Mouse (Mus musculus) intestine, embryonic 14.5 days (tissue): ENCODE results near the gene Tvp23a. TPM values are rescaled to one million over a fixed set of nuclear protein-coding genes. Genes with fewer than 3 reads are reported as not detected.
A peak's percentile ranks its signal among the peaks of the same experiment; 100 is the strongest.

Experiments used
- ATAC-seq: fragments of 200-750 bp; cut with Nextera tagmentation; replicated peaks from 2 replicates; pipeline ENCODE4 v1.8.0; 2017; ENCODE audit warnings: low read depth, moderate number of reproducible peaks, moderate TSS enrichment, moderate library complexity; ENCODE audit not compliant: low FRiP score, low TSS enrichment
- DNase-seq: peaks from one replicate; pipeline ENCODE4 v3.0.0-alpha.2; 2018; ENCODE audit warnings: low spot score
- H3K27ac ChIP-seq: fragments of 300-500 bp; sonication (generic); 2 replicates; pipeline ENCODE4 v1.5.1; 2014; ENCODE audit warnings: low read depth, mild to moderate bottlenecking, control low read depth
- H3K27me3 ChIP-seq: fragments of 300-500 bp; sonication (generic); replicated peaks from 2 replicates; pipeline ENCODE4 v1.6.1; 2014; ENCODE audit warnings: low read length, control low read depth; ENCODE audit not compliant: control insufficient read depth, insufficient read depth
- H3K36me3 ChIP-seq: fragments of 300-500 bp; sonication (generic); 2 replicates; pipeline ENCODE4 v1.6.1; 2014; ENCODE audit warnings: low read length, control low read depth; ENCODE audit not compliant: control insufficient read depth, insufficient read depth
- H3K4me1 ChIP-seq: fragments of 300-500 bp; sonication (generic); replicated peaks from 2 replicates; pipeline ENCODE4 v1.6.1; 2014; ENCODE audit warnings: low read length, control low read depth, mixed read lengths; ENCODE audit not compliant: control insufficient read depth, insufficient read depth
- H3K4me2 ChIP-seq: fragments of 300-500 bp; sonication (generic); 2 replicates; pipeline ENCODE4 v1.6.1; 2014; ENCODE audit warnings: low read length
- H3K4me3 ChIP-seq: fragments of 300-500 bp; sonication (generic); 2 replicates; pipeline ENCODE4 v1.5.1; 2014; ENCODE audit warnings: low read depth, low read length, control low read depth, mixed read lengths
- H3K9ac ChIP-seq: fragments of 300-500 bp; sonication (generic); 2 replicates; pipeline ENCODE4 v1.6.1; 2014; ENCODE audit warnings: mild to moderate bottlenecking, low read length
- H3K9me3 ChIP-seq: fragments of 300-500 bp; sonication (generic); 2 replicates; pipeline ENCODE4 v1.6.1; 2016; ENCODE audit warnings: low read length, control low read depth; ENCODE audit not compliant: control insufficient read depth
- WGBS: fragments of 180-500 bp; shearing (Covaris S2); extraction: QIAGEN DNeasy Blood & Tissue Kit; methylation state at CpG from one replicate; pipeline ENCODE4 v1.1.7; 2014; 5-methylcytosine and 5-hydroxymethylcytosine counted together
- polyA plus RNA-seq: library from polyadenylated mRNA; unstranded; fragments of >200 nt; fragmentation: Nextera tagmentation; extraction: Ambion mirVana; gene quantifications from 2 replicates; pipeline ENCODE4 v1.2.1, GENCODE M21; 2014

Tvp23a gene
- polyA plus RNA-seq, 1 experiment from 2014 or later = 11.4 TPM

DNA sequence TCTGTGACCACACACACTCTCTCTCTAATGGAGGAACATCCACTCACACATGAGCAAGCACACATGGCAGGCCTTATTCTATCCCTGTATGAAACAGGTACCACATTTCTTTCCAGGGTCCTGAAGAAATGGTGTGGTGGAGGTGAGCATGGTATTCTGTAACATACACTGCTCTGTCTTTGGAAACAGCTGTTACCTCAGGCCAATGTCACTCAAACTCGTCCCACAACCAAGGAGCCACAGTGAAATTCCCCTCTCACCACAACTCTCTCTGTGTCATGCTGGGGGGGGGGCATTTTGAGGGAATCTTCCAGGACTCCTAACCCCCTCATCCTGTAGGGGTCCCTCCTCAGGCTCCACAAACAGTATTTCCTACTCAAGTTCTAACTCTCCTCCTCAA, 15.3 kb downstream of the Tvp23a start:
- no peak overlapping the region for H3K4me3 ChIP-seq
- no peaks in the 10 kb centered on the region for H3K9me3 ChIP-seq
- H3K27ac ChIP-seq = no peak overlapping the region
- no peak overlapping the region for H3K4me2 ChIP-seq
- H3K9ac ChIP-seq = no peak overlapping the region
- peaks cover 5% of the 10 kb centered on the region for H3K36me3 ChIP-seq
- no peaks in the 10 kb centered on the region for H3K4me1 ChIP-seq
- H3K27me3 ChIP-seq = no peaks in the 10 kb centered on the region
- no peak for ATAC-seq
- 86% methylated on average over 1 of the region's 1 CpGs for WGBS
- DNase-seq = no peak

DNA sequence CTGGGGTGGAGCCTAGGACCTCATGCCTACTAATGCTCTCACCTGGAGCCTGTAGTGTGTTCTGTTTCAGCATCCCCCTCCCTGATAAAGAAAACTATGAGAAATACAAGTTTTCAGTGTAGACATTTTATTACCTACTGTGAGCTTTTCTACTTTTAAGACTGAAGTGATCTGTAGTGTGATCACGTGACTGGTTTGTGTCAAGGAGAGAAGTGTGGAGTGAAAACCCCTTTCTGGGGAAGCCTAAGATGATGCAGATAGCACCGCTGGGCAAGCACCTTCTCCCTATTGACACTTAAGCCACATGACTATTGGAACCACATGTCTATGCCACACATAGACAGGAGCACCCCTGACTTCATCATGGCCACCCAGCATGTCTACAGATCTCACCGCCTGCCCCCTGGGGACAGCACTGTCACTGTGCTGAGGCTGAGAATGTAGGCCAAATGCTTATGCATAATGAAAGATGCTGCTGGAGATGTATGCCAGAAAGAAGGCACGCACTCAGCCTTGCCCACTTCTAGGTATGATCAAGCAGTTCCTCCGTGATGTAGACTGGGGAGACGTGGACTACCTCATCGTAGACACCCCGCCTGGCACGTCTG, 26.6 kb downstream of the Tvp23a start:
- 93% methylated on average over 9 of the region's 9 CpGs for WGBS
- no peak for DNase-seq
- peaks cover 84% of the 10 kb centered on the region for H3K36me3 ChIP-seq

DNA sequence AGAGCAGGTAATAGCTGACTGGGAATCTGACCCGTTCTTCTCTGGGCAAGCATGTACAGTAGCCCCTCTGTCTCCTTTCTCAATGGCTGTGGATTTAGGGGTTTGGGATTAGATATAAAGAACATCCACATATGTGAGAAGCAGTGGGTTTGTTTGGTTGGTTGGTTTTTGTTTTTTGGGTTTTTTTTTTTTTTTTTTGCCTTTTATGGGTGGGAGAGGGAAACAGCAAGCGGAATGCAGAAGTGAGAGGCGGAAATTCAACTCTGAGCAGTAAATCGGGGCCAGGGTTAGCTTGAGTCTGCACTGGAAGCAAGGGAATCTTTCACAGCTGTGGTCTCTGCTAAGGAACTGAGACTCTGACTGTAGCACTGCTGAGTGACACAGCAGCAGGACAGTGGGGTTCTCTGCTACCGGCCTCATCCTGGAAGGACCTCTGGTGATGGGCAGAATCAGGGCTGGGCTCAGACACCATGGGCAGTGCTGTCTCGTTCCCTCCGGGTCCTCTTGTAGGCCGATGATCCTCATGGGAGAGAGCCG, 29.4 kb downstream of the Tvp23a start:
- Histone ChIP-seq H3K27me3 (no peaks in the 10 kb centered on the region), H3K9ac (no peak overlapping the region), H3K4me2 (no peak overlapping the region), H3K4me1 (0 out of 2 replicates have a peak, but pooled peaks cover under 1% of the 10 kb centered on the region), H3K36me3 (peaks cover 80% of the 10 kb centered on the region), H3K4me3 (no peak overlapping the region), H3K27ac (no peak overlapping the region), H3K9me3 (no peaks in the 10 kb centered on the region)
- no peak for DNase-seq
- WGBS = 97% methylated on average over 9 of the region's 9 CpGs
- ATAC-seq = no peak

More for the DNA sequence above, 26.6 kb downstream of the Tvp23a start:
- Histone ChIP-seq H3K4me2 (no peak overlapping the region), H3K4me3 (no peak overlapping the region), H3K27ac (no peak overlapping the region), H3K27me3 (no peaks in the 10 kb centered on the region), H3K9me3 (no peaks in the 10 kb centered on the region), H3K4me1 (no peaks in the 10 kb centered on the region), H3K9ac (no peak overlapping the region)
- ATAC-seq = no peak

DNA sequence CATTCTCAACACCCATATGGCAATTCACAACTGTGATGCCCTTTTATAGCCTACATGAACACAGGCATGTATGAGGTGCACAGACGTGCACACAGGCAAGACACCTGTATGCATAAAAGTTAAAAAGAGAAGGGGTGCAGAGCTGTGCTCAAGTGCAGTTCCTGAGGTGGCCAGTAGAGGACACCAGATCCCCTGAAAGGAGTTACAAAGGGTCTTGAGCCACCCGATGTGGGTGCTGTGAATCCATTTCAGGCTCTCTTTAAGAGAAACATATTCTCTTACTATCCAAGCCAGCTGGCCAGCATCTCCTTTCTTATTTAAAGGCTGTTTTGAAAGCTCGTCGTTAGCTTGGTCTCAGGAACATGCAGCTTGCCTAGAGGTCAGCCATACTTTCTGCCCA, 30.3 kb downstream of the Tvp23a start:
- DNase-seq = no peak
- H3K36me3 ChIP-seq = peaks cover 70% of the 10 kb centered on the region
- no peak overlapping the region for H3K9ac ChIP-seq
- no peak overlapping the region for H3K4me3 ChIP-seq
- no peak for ATAC-seq
- H3K9me3 ChIP-seq = no peaks in the 10 kb centered on the region
- H3K27me3 ChIP-seq = no peaks in the 10 kb centered on the region
- H3K4me2 ChIP-seq = no peak overlapping the region
- WGBS = 88% methylated on average over 4 of the region's 4 CpGs
- H3K4me1 ChIP-seq = peaks cover 5% of the 10 kb centered on the region; the same call in 1 of the 2 replicates
- H3K27ac ChIP-seq = no peak overlapping the region

DNA sequence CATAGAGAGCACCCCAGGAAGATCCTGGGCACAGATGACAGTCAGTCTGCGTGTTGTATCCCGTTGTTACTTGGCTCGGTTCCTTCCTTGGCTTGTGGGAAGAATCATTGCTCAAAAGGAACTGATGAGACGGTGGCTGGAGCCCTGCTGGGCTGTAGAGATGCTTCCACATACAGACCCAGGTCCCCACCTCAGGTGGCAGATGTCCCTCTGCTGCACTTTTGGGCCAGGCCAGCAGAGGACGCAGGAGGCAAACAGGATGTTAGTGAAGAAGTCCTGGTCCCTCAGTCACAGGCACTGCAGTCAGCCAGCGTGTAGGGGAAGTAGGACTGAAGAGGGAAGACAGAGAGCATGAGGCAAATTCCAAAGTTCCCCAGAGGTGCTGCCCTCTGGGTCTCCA, 31.2 kb downstream of the Tvp23a start:
- no peak overlapping the region for H3K27ac ChIP-seq
- no peaks in the 10 kb centered on the region for H3K27me3 ChIP-seq
- whole genome bisulfite sequencing = 69% methylated on average over 6 of the region's 6 CpGs
- H3K4me2 ChIP-seq = no peak overlapping the region
- peaks cover 10% of the 10 kb centered on the region for H3K4me1 ChIP-seq
- H3K9ac ChIP-seq = no peak overlapping the region
- ATAC-seq = no peak
- DNase-seq = no peak
- H3K9me3 ChIP-seq = no peaks in the 10 kb centered on the region
- no peak overlapping the region for H3K4me3 ChIP-seq
- peaks cover 61% of the 10 kb centered on the region for H3K36me3 ChIP-seq

DNA sequence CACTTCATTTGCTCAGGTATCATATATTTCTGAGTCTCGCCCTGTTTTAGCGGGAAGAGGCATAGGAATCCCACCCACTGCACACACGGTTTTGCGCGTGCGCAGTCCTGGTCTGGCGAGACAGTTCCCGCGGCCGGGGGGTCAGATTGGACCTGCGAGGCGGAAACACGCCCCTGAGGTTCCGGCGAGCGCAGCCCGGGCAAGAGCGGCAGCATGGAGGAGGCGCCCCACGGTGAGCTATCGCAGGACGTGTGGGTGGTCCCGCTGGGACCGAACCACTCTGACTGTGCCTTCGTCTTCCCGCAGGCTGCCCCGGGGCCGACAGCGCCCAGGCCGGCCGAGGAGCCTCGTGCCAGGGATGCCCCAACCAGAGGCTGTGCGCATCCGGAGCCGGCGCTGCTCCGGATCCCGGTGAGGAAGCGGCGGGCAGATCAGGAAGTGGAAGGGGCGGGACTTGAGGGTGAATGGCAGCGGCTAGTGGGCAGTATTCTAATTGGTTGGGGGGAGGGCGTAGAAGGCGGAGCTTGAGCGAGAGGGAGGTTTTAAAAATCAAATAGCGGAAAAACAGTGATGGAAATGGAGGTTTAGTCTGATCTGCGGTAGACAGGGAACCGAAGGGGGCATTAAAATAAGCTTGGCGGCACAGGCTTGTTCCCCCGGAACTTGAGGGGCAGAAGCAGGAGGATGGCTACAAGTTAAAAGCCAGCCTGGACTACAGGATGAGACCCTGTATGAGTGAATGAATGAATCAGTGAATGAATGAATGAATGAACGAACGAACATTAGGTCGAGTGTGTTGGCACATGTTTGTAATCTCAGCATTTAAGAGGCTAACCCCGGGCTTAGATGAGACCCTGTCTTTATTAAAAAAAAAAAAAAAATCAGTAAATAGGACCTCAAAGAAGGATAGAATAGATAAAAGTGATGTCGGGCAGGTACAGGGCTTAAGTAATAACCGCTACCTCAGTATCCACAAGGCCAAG, 35.1 kb downstream of the Tvp23a start, which contains the start of gene Nubp1:
Gene Nubp1, plus strand, starts transcription at position 185 of the 983 bp plus-strand sequence.
- DNase-seq = peak; percentile 96
- no peaks in the 10 kb centered on the region for H3K27me3 ChIP-seq
- H3K9ac ChIP-seq = peak within 1 kb of the TSS; percentile 68
- H3K27ac ChIP-seq = peak within 1 kb of the TSS; percentile 92
- peak; percentile 97 for ATAC-seq
- peak within 1 kb of the TSS; percentile 80 for H3K4me2 ChIP-seq
- no peaks in the 10 kb centered on the region for H3K9me3 ChIP-seq
- peak within 1 kb of the TSS; percentile 79 for H3K4me3 ChIP-seq
- 3% methylated on average over 56 of the region's 56 CpGs for WGBS
- peaks cover 10% of the 10 kb centered on the region for H3K4me1 ChIP-seq
- peaks cover 29% of the 10 kb centered on the region for H3K36me3 ChIP-seq

DNA sequence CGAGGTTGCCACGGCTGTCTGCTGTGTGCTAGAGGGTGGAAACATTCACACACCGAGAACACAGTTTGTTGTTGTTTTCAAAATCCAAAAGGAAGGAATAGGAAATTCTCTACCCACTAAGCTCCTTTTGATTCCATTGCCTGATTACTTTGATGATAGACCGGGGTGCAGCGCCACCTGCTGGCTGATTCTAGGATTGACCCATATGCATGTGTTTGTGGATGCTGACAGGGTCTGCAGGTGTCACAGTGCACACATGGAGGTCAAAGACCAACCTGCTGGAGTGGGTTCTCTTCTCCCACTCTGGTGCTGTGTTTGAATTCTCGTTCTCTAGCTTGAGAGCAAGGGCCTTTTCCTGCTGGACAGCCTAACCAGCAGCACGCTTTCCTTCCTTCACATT, 48.0 kb downstream of the Tvp23a start:
- Histone ChIP-seq H3K4me1 (peaks cover 6% of the 10 kb centered on the region; the same call in 1 of the 2 replicates), H3K4me2 (no peak overlapping the region), H3K27me3 (0 out of 2 replicates have a peak, but pooled peaks cover 4% of the 10 kb centered on the region), H3K9me3 (no peaks in the 10 kb centered on the region), H3K36me3 (no peaks in the 10 kb centered on the region), H3K4me3 (no peak overlapping the region), H3K27ac (no peak overlapping the region), H3K9ac (no peak overlapping the region)
- DNase-seq = peak; percentile 96
- WGBS = 37% methylated on average over 7 of the region's 7 CpGs
- ATAC-seq = no peak

DNA sequence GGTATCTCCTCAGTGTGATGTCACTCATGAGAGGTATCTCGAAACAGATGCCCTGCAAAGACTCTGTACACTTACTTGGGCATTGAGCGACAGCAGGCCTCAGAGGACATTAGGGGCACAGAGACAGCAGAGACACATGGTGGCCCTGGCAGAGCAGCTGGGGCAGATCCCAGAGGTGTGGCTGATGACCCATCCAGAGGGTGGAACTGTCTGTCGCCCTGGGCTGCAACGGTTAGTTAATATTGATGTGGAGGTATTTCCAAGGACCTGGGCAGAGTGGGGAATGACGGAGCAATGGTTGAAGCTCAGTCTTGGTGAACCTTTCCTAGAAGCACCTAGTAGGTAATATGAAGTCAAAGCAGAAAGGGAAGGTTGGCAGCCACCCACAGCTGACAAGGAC, 48.4 kb downstream of the Tvp23a start:
- Histone ChIP-seq H3K9me3 (no peaks in the 10 kb centered on the region), H3K4me1 (peaks cover 6% of the 10 kb centered on the region; the same call in 1 of the 2 replicates)
- 71% methylated on average over 5 of the region's 5 CpGs for WGBS

More for the DNA sequence above, 48.4 kb downstream of the Tvp23a start:
- no peak overlapping the region for H3K27ac ChIP-seq
- H3K9ac ChIP-seq = no peak overlapping the region
- 0 out of 2 replicates have a peak, but pooled peaks cover 4% of the 10 kb centered on the region for H3K27me3 ChIP-seq
- H3K36me3 ChIP-seq = no peaks in the 10 kb centered on the region
- H3K4me3 ChIP-seq = no peak overlapping the region
- ATAC-seq (no peak), DNase-seq (no peak)
- no peak overlapping the region for H3K4me2 ChIP-seq
